Mouse (Mus musculus): ENCODE measurements around the gene Pdk2. TPM values are rescaled to one million over a fixed set of nuclear protein-coding genes. Genes with fewer than 3 reads are reported as not detected.

Gene Pdk2
- 82.9 and 86.4 TPM in 2 replicates for total RNA-seq (2021)
- long read RNA-seq, transcript Pdk2-201 (11 exons, 2,246 nt) = major isoform, 42 of 68 reads
- long read RNA-seq, partial matches to known transcripts = 22 of 68 reads
- long read RNA-seq, other reads (novel, unspliced or antisense) = 4 of 68 reads

GRCm38 (mm10) chr11:95041139-95041609 lies at the start of gene Pdk2:
TSS of gene Pdk2 (minus strand) at chr11:95041354.
- DNase-seq = peak; percentile 94

- peak; percentile 60 for DNase-seq
These were observed 48.0 kb upstream of the Pdk2 start for GRCm38 (mm10) chr11:95088857-95089779.

GRCm38 (mm10) chr11:95088286-95088685 lies 47.1 kb upstream of the Pdk2 start:
- DNase-seq = no peak

- DNase-seq = no peak
These were observed 46.4 kb upstream of the Pdk2 start for GRCm38 (mm10) chr11:95087301-95088228.

GRCm38 (mm10) chr11:95086229-95086628 lies 45.1 kb upstream of the Pdk2 start:
- DNase-seq = no peak

GRCm38 (mm10) chr11:95085710-95086109 lies 44.6 kb upstream of the Pdk2 start:
- no peak for DNase-seq

GRCm38 (mm10) chr11:95084811-95085382 lies 43.7 kb upstream of the Pdk2 start:
- DNase-seq = no peak

- DNase-seq = no peak
These were observed 43.0 kb upstream of the Pdk2 start for GRCm38 (mm10) chr11:95084175-95084574.

- no peak for DNase-seq
These were observed 41.7 kb upstream of the Pdk2 start for GRCm38 (mm10) chr11:95082896-95083295.

- no peak for DNase-seq
These were observed 39.6 kb upstream of the Pdk2 start for GRCm38 (mm10) chr11:95080783-95081182.

- DNase-seq = peak; percentile 62
These were observed 38.2 kb upstream of the Pdk2 start for GRCm38 (mm10) chr11:95079256-95079875.

- no peak for DNase-seq
These were observed 36.8 kb upstream of the Pdk2 start for GRCm38 (mm10) chr11:95077956-95078355.

- DNase-seq = peak; percentile 85
These were observed 35.5 kb upstream of the Pdk2 start, which contains the start of gene Itga3 for GRCm38 (mm10) chr11:95076536-95077111. TSS of gene Itga3 (minus strand) at chr11:95076801.

GRCm38 (mm10) chr11:95076041-95076535 lies 34.9 kb upstream of the Pdk2 start:
- DNase-seq = peak; percentile 67

- no peak for DNase-seq
These were observed 34.3 kb upstream of the Pdk2 start for GRCm38 (mm10) chr11:95075197-95076040.

GRCm38 (mm10) chr11:95074694-95075093 lies 33.5 kb upstream of the Pdk2 start:
- no peak for DNase-seq

- DNase-seq = no peak
These were observed 32.7 kb upstream of the Pdk2 start for GRCm38 (mm10) chr11:95073835-95074234.

GRCm38 (mm10) chr11:95072804-95073203 lies 31.6 kb upstream of the Pdk2 start:
- DNase-seq = no peak

GRCm38 (mm10) chr11:95072136-95072535 lies 31.0 kb upstream of the Pdk2 start:
- DNase-seq = no peak

GRCm38 (mm10) chr11:95071266-95071665 lies 30.1 kb upstream of the Pdk2 start:
- no peak for DNase-seq

Data from adrenal gland, postnatal 25 days (tissue).